Mouse (Mus musculus) cerebellum, postnatal 4 days (tissue): ENCODE measurements around the gene Shmt2.

Experiments used
- DNase-seq, 2 experiments: peaks; one replicate each; pipeline ENCODE4 v3.0.0; 2022; ENCODE audit warnings: low spot score in 2 of 2, mixed read lengths in 1 of 2

The Shmt2 gene

GRCm38 (mm10) chr10:127476541-127476940, 45.7 kb downstream of the Shmt2 start:
- DNase-seq: no peak

- DNase-seq: no peak
Observed at GRCm38 (mm10) chr10:127475175-127475574, 47.1 kb downstream of the Shmt2 start.

GRCm38 (mm10) chr10:127472722-127473121, 49.5 kb downstream of the Shmt2 start:
- no peak for DNase-seq

DNA sequence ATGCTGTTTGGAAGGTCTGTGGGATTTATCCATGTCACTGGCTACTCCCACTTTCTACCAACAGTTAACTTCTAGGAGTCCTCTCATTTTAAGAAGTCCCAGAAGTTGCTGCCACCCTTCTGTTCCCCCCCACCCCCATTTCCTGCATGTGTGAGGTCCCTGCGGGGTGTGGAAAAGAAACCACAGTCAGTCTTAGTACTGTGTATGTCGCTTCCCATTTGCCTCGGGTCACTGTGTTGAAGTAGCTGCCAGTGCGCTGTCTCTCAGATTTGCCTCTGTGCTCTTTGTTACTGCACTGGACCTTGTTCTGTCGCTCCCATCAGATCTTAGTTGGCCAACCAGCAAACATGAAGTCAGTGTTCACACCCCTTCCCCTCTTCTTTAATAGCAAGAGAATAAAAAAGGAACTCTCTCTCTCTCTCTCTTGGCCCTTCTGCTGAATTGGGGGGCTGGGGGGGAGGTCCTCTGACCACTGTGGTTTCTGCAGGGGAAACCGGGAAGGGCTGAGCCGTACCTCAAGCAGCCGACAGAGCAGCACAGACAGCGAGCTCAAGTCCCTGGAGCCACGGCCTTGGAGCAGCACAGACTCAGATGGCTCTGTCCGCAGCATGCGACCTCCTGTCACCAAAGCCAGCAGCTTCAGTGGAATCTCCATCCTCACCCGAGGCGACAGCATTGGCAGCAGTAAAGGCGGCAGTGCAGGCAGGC, 50.8 kb downstream of the Shmt2 start:
- DNase-seq: no peak
